Mouse (Mus musculus) limb, embryonic 13.5 days (tissue): ENCODE results near the gene Mtm1. TPM values are rescaled to one million over a fixed set of nuclear protein-coding genes. Genes with fewer than 3 reads are reported as not detected.
"Not testable (repeated sequence)": the region's sequence is repeated elsewhere in the genome, so short reads cannot be mapped to it uniquely, and the experiment has no call there.

ENCODE experiments used
- ATAC-seq: fragments of 200-750 bp; cut with Nextera tagmentation; 2 replicates; pipeline ENCODE4 v1.8.0; 2017; ENCODE audit warnings: low read depth, moderate number of reproducible peaks, moderate TSS enrichment; ENCODE audit not compliant: low FRiP score
- H3K27ac ChIP-seq: fragments of 300-500 bp; sonication (generic); 2 replicates; pipeline ENCODE4 v1.5.1; 2015; ENCODE audit warnings: inconsistent platforms, mild to moderate bottlenecking, moderate library complexity
- H3K27me3 ChIP-seq: fragments of 300-500 bp; sonication (generic); 2 replicates; pipeline ENCODE4 v1.6.1; 2015; ENCODE audit warnings: mild to moderate bottlenecking, inconsistent platforms
- H3K36me3 ChIP-seq: fragments of 300-500 bp; sonication (generic); 2 replicates; pipeline ENCODE4 v1.6.1; 2015; ENCODE audit warnings: inconsistent platforms, mild to moderate bottlenecking, moderate library complexity
- H3K4me1 ChIP-seq: fragments of 300-500 bp; sonication (generic); 2 replicates; pipeline ENCODE4 v1.6.1; 2015; ENCODE audit warnings: inconsistent platforms
- H3K4me2 ChIP-seq: fragments of 300-500 bp; sonication (generic); replicated peaks from 2 replicates; pipeline ENCODE4 v1.6.1; 2015; ENCODE audit warnings: inconsistent platforms, mild to moderate bottlenecking, moderate library complexity
- H3K4me3 ChIP-seq: fragments of 300-500 bp; sonication (generic); 2 replicates; pipeline ENCODE4 v1.5.1; 2015; ENCODE audit warnings: moderate library complexity, mild to moderate bottlenecking, inconsistent platforms
- H3K9ac ChIP-seq: fragments of 300-500 bp; sonication (generic); 2 replicates; pipeline ENCODE4 v1.6.1; 2015; ENCODE audit warnings: mild to moderate bottlenecking, inconsistent platforms
- H3K9me3 ChIP-seq: fragments of 300-500 bp; sonication (generic); 2 replicates; pipeline ENCODE4 v1.6.1; 2016; ENCODE audit warnings: inconsistent platforms
- WGBS: fragments of 180-500 bp; shearing (Covaris S2); methylation state at CpG from one replicate; pipeline ENCODE4 v1.1.7; 2015; 5-methylcytosine and 5-hydroxymethylcytosine counted together
- polyA plus RNA-seq: library from polyadenylated mRNA; unstranded; fragments of >200 nt; fragmentation: Nextera tagmentation; extraction: Ambion mirVana; gene quantifications from 2 replicates; pipeline ENCODE4 v1.2.1, GENCODE M21; 2015

Mtm1 gene
- polyA plus RNA-seq, 1 experiment from 2014 or later: 2.9 TPM

- ATAC-seq: no peak
- H3K27ac ChIP-seq: no peak overlapping the region
- no peaks in the 10 kb centered on the region for H3K9me3 ChIP-seq
- H3K27me3 ChIP-seq: 0 out of 2 replicates have a peak, but pooled peaks cover 6% of the 10 kb centered on the region
- WGBS: 87% methylated on average over 2 of the region's 2 CpGs
- no peak overlapping the region for H3K4me3 ChIP-seq
- no peak overlapping the region for H3K9ac ChIP-seq
- no peak overlapping the region for H3K4me2 ChIP-seq
- H3K4me1 ChIP-seq: no peaks in the 10 kb centered on the region
- no peaks in the 10 kb centered on the region for H3K36me3 ChIP-seq
These were observed 85.4 kb downstream of the Mtm1 start for GRCm38 (mm10) chrX:71296005-71296404.

GRCm38 (mm10) chrX:71302148-71302547 is 91.6 kb downstream of the Mtm1 start:
- Histone ChIP-seq H3K4me3 (no peak overlapping the region), H3K36me3 (no peaks in the 10 kb centered on the region), H3K4me1 (no peaks in the 10 kb centered on the region), H3K9ac (no peak overlapping the region), H3K27me3 (0 out of 2 replicates have a peak, but pooled peaks cover 2% of the 10 kb centered on the region), H3K27ac (no peak overlapping the region), H3K9me3 (no peaks in the 10 kb centered on the region), H3K4me2 (no peak overlapping the region)
- ATAC-seq: no peak
- 88% methylated on average over 5 of the region's 5 CpGs for WGBS

DNA sequence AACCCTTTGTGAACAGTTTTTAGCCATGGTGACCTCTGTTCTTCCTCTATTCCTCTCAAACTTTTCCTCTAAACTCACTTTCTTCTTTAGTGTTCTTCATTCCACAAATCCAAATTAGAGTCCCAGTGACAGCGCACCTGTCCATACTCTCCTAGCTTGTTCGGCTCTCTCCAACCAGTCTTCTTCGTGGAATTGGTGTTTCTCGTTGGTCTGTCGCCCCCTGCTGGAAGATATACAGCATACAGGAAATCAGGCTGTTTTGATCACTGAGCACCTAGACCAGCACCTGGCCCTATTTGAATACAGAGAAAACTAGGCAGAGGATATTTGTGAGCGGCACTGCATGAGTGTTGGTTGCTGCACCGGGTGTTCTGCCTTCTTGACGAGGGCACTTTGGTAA is 100.7 kb downstream of the Mtm1 start:
- 35% methylated on average over 8 of the region's 8 CpGs for WGBS
- no peaks in the 10 kb centered on the region for H3K27me3 ChIP-seq
- no peaks in the 10 kb centered on the region for H3K4me1 ChIP-seq
- H3K27ac ChIP-seq: no peak overlapping the region
- H3K9ac ChIP-seq: no peak overlapping the region
- H3K4me3 ChIP-seq: no peak overlapping the region
- H3K4me2 ChIP-seq: no peak overlapping the region
- H3K9me3 ChIP-seq: no peaks in the 10 kb centered on the region
- ATAC-seq: no peak
- no peaks in the 10 kb centered on the region for H3K36me3 ChIP-seq

DNA sequence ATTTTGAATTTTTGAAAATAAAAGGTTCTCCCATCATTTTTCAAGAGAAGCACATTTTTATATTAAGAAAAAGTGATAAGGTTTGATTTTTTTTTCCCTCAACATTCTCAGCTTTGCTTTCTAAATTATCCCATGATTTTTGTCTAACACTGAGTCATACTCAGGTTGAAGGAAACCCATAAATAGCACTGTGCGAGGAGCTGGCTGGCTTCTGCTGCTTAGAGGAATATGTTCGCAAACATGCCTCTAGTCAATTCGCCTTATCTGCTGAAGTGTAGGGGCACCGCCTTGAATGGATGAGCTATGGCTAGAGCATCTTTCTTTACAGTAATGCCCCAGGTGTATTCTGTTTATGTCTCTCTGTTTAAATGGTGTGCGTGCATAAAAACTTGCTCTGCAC is 103.8 kb downstream of the Mtm1 start:
- Histone ChIP-seq H3K4me3 (no peak overlapping the region), H3K4me1 (no peaks in the 10 kb centered on the region), H3K27me3 (no peaks in the 10 kb centered on the region), H3K9ac (no peak overlapping the region), H3K4me2 (no peak overlapping the region), H3K27ac (no peak overlapping the region), H3K36me3 (no peaks in the 10 kb centered on the region), H3K9me3 (no peaks in the 10 kb centered on the region)
- 84% methylated on average over 5 of the region's 5 CpGs for WGBS
- no peak for ATAC-seq

DNA sequence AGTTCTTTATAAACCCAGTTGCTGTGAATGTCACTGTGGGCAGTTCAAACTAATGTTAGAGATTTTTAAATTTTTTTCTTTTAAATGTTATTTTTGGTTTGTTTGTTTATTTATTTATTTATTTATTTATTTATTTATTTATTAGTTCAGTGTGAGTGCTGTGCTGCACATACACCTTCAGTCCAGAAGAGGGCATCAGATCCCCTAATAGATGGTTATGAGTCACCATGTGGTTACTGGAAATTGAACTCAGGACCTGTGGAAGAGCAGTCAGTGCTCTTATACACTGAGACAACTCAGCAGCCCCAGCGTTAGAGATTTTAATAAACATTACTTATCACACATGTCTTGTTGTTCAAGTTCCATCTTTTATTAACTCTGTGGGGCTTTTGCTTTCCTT is 141.5 kb downstream of the Mtm1 start:
- Histone ChIP-seq H3K36me3 (no peaks in the 10 kb centered on the region), H3K4me2 (no peak overlapping the region), H3K4me1 (no peaks in the 10 kb centered on the region), H3K27ac (no peak overlapping the region), H3K9me3 (no peaks in the 10 kb centered on the region), H3K4me3 (no peak overlapping the region), H3K27me3 (no peaks in the 10 kb centered on the region), H3K9ac (no peak overlapping the region)
- no peak for ATAC-seq
- 81% methylated on average over 1 of the region's 1 CpGs for WGBS

DNA sequence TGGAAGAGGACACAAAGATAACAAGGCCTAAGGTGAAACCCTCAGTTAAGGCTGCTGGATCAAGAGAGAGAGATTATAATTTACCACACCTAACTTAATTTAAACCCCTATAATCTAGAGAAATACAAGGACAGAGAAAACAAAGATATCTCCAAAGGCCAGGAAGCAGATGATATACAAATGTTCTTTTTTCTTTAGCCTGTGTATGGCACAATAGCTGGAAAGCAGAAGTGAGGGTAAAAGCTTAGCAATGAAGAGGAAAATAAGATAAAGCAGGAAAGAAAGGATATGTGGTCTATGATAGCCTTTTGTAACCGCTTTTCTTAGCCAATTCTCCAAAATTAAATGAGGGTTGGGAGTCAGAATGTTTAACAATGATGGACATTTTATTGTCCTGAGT is 144.8 kb downstream of the Mtm1 start:
- ATAC-seq: no peak
- no peaks in the 10 kb centered on the region for H3K9me3 ChIP-seq
- 55% methylated on average over 1 of the region's 1 CpGs for WGBS
- no peaks in the 10 kb centered on the region for H3K27me3 ChIP-seq
- no peaks in the 10 kb centered on the region for H3K36me3 ChIP-seq
- H3K4me3 ChIP-seq: no peak overlapping the region
- no peak overlapping the region for H3K4me2 ChIP-seq
- H3K4me1 ChIP-seq: no peaks in the 10 kb centered on the region
- no peak overlapping the region for H3K9ac ChIP-seq
- no peak overlapping the region for H3K27ac ChIP-seq

DNA sequence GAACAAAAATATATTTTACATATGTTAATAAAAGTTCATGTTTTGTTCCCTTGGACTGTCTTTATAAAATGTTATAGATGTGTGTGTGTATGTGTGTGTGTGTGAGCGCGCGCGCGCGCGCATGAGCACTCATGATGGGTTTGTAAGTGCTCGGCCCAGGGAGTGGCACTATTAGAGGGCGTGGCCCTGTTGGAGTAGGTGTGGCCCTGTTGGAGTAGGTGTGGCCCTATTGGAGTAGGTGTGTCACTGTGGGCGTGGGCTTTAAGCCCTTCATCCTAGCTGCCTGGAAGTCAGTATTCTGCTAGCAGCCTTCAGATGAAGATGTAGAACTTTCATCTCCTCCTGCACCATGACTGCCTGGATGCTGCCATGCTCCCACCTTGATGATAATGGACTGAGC is 151.2 kb downstream of the Mtm1 start:
- H3K9me3 ChIP-seq, H3K36me3 ChIP-seq, H3K27ac ChIP-seq, ATAC-seq, H3K4me2 ChIP-seq, H3K4me1 ChIP-seq, H3K9ac ChIP-seq, H3K4me3 ChIP-seq, H3K27me3 ChIP-seq: not testable (repeated sequence)
- WGBS: 85% methylated on average over 10 of the region's 10 CpGs

GRCm38 (mm10) chrX:71364062-71364461 is 153.5 kb downstream of the Mtm1 start:
- WGBS: 76% methylated on average over 5 of the region's 5 CpGs
- Histone ChIP-seq H3K9ac (peak overlapping the region; percentile 78; the same call in 1 of the 2 replicates), H3K27me3 (no peaks in the 10 kb centered on the region), H3K36me3 (no peaks in the 10 kb centered on the region), H3K27ac (no peak overlapping the region), H3K9me3 (no peaks in the 10 kb centered on the region), H3K4me1 (no peaks in the 10 kb centered on the region), H3K4me2 (peak overlapping the region; percentile 68), H3K4me3 (peak overlapping the region; percentile 61)
- ATAC-seq: no peak

- no peaks in the 10 kb centered on the region for H3K9me3 ChIP-seq
- H3K27ac ChIP-seq: no peak within 1 kb of the TSS
- no peaks in the 10 kb centered on the region for H3K36me3 ChIP-seq
- WGBS: 19% methylated on average over 35 of the region's 47 CpGs
- peak within 1 kb of the TSS; percentile 78 for H3K9ac ChIP-seq
- peak within 1 kb of the TSS; percentile 68 for H3K4me2 ChIP-seq
- peak within 1 kb of the TSS; percentile 61 for H3K4me3 ChIP-seq
- H3K4me1 ChIP-seq: no peaks in the 10 kb centered on the region
- ATAC-seq: peak; percentile 91
- no peaks in the 10 kb centered on the region for H3K27me3 ChIP-seq
These were observed 154.0 kb downstream of the Mtm1 start, which contains the start of gene Mtmr1 for GRCm38 (mm10) chrX:71364554-71364991. TSS of gene Mtmr1 (plus strand) at chrX:71364760.

GRCm38 (mm10) chrX:71365011-71365410 is 154.4 kb downstream of the Mtm1 start:
- Histone ChIP-seq H3K4me1 (no peaks in the 10 kb centered on the region), H3K4me3 (peak overlapping the region; percentile 61), H3K4me2 (peak overlapping the region; percentile 68), H3K36me3 (no peaks in the 10 kb centered on the region), H3K9me3 (no peaks in the 10 kb centered on the region), H3K9ac (peak overlapping the region; percentile 78), H3K27ac (no peak overlapping the region), H3K27me3 (no peaks in the 10 kb centered on the region)
- WGBS: 18% methylated on average over 12 of the region's 20 CpGs
- ATAC-seq: peak; percentile 68

Other genes with a start within 250 kb of the Mtm1 start
- gene Mamld1, start 160.5 kb upstream of the Mtm1 start, polyA plus RNA-seq: 1.2 and 2.0 TPM in 2 replicates
- gene Mtmr1, start 154.0 kb downstream of the Mtm1 start, polyA plus RNA-seq: 7.9 and 8.9 TPM in 2 replicates